Mouse (Mus musculus): ENCODE results near the gene Chat. TPM values are rescaled to one million over a fixed set of nuclear protein-coding genes. Genes with fewer than 3 reads are reported as not detected.

Gene Chat
- polyA plus RNA-seq (2015; fragmentation: Nextera tagmentation; extraction: Ambion mirVana), result 0.15 and 0.34 TPM in 2 replicates

DNA sequence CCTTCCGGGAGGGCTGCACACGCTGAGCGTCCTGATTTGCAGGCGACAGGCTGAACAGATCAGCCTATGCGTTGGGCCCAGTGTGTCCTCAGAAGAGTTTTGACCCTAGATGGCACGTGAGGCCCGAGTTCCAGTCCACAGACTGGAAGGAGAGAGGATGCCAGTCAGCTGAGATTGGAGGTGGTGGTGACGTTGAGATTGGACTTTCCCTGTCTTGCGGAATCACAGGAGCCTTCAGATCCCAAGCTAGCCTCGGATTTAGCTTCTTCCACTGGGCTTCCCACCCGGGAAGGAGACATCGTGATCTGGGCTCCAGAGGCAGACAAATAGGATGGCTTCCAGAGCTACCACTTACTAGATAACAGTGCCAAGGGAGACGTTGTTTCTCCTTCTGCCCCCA lies at the start of gene Chat:
TSS of gene Chat (minus strand) at position 101 of the 400 bp plus-strand sequence.
- Histone ChIP-seq H3K27me3 (peaks cover 68% of the 10 kb centered on the region), H3K9me3 (no peaks in the 10 kb centered on the region), H3K9ac (replicated peaks) (peak within 1 kb of the TSS; percentile 31; the same call in 1 of the 2 replicates), H3K4me1 (peaks cover 32% of the 10 kb centered on the region), H3K4me2 (replicated peaks) (peak within 1 kb of the TSS; percentile 59), H3K27ac (replicated peaks) (no peak within 1 kb of the TSS), H3K4me3 (peak within 1 kb of the TSS; percentile 40), H3K36me3 (no peaks in the 10 kb centered on the region)
- 14% methylated on average over 13 of the region's 13 CpGs for WGBS
- ATAC-seq (replicated peaks), result no peak

DNA sequence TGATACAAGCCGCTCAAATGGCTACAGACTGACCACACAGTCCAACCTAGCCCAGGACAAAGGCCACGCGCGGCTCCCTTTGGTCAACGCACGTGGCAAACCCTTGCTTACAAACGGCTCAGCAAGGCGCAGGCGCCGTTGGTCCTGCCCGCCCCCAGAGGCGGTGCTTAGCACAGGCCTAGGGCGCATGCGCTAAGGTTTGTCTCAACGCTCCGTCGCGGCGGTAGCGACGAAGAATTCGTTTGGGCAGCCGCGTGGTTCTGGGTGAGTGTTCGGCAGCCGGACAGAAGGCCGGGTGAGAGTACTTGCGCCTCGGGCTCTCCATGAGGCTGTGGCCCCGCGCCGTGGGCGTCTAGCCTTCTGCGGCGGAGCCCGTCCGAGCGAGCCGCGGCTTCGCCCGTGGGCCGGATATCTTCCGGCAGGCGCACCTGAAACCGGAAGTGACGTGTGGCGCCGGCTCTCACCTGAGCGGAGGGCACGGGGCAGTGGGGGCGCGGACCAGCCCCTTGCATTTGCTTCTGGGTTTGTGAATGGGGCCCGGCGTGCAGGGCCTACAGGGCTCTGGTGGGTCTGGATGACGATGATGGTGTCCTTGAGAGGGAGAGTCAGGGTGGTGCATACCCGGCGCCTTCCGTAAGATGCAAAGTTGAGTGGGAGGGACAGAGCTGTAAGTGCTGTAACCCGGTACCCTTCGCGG lies 47.7 kb upstream of the Chat start, which contains the start of gene Ercc6:
TSS of gene Ercc6 (plus strand) at position 186 of the 697 bp plus-strand sequence.
- H3K4me2 ChIP-seq (replicated peaks), result peak within 1 kb of the TSS; percentile 73
- peak within 1 kb of the TSS; percentile 82 for H3K9ac ChIP-seq (replicated peaks)
- H3K27ac ChIP-seq (replicated peaks), result peak within 1 kb of the TSS; percentile 89
- H3K27me3 ChIP-seq, result no peaks in the 10 kb centered on the region
- peak within 1 kb of the TSS; percentile 76 for H3K4me3 ChIP-seq
- H3K9me3 ChIP-seq, result no peaks in the 10 kb centered on the region
- H3K4me1 ChIP-seq, result peaks cover 16% of the 10 kb centered on the region
- H3K36me3 ChIP-seq, result peaks cover 15% of the 10 kb centered on the region
- under 1% methylated on average over 62 of the region's 62 CpGs for whole genome bisulfite sequencing
- ATAC-seq (replicated peaks), result peak; percentile 97

DNA sequence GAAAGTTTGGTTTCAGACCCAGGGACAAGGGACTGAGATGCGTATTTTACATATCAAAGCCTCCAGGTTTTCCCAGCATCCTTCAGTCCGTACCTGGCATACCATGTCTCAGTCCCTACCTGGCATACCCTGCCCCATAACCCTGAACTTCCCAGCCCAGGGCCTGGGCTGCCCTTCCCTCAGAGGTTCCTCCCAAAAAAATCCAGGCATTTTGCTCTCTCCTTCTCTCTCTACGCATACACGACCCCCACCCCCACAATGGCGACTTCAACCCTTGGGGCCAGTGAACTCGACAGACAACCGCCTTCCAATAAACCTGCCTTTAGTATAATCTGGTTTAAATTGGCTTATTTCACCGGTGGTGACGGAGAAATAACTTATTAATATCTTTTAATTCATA lies 47.1 kb upstream of the Chat start:
- peaks cover 16% of the 10 kb centered on the region for H3K4me1 ChIP-seq
- peak overlapping the region; percentile 89; the same call in 1 of the 2 replicates for H3K27ac ChIP-seq (replicated peaks)
- H3K4me3 ChIP-seq, result peak overlapping the region; percentile 76
- no peaks in the 10 kb centered on the region for H3K27me3 ChIP-seq
- peak; percentile 39 for ATAC-seq (replicated peaks)
- H3K4me2 ChIP-seq (replicated peaks), result peak overlapping the region; percentile 73
- peaks cover 11% of the 10 kb centered on the region for H3K36me3 ChIP-seq
- H3K9me3 ChIP-seq, result no peaks in the 10 kb centered on the region
- WGBS, result 49% methylated on average over 9 of the region's 9 CpGs
- H3K9ac ChIP-seq (replicated peaks), result peak overlapping the region; percentile 82

DNA sequence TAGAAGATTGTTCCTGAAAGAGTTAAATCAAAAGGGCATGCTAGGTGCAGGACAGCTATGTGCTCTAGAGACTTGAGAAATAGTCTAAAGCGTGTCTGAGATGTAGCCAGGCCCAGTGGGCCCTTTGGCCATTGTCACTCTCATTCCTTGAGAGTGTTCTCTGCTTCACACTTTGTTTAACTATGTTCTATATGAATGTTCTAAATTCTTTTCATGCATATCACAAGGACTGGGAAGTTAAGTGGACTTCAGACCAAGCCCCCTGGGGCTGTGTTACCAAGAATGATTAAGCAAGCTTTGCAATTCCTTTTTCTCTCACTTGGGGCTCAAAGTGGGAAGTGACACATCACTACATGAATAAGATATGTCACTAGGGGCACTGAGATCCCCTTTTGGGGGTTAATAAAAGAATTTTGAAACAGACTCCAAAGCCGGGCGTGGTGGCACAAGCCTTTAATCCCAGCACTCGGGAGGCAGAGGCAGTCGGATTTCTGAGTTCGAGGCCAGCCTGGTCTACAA lies 43.7 kb upstream of the Chat start:
- Histone ChIP-seq H3K27me3 (no peaks in the 10 kb centered on the region), H3K4me1 (peaks cover 11% of the 10 kb centered on the region), H3K4me2 (replicated peaks) (no peak overlapping the region), H3K9ac (replicated peaks) (no peak overlapping the region), H3K36me3 (no peaks in the 10 kb centered on the region), H3K27ac (replicated peaks) (no peak overlapping the region), H3K4me3 (no peak overlapping the region), H3K9me3 (no peaks in the 10 kb centered on the region)
- WGBS, result 89% methylated on average over 6 of the region's 6 CpGs
- ATAC-seq (replicated peaks), result no peak

DNA sequence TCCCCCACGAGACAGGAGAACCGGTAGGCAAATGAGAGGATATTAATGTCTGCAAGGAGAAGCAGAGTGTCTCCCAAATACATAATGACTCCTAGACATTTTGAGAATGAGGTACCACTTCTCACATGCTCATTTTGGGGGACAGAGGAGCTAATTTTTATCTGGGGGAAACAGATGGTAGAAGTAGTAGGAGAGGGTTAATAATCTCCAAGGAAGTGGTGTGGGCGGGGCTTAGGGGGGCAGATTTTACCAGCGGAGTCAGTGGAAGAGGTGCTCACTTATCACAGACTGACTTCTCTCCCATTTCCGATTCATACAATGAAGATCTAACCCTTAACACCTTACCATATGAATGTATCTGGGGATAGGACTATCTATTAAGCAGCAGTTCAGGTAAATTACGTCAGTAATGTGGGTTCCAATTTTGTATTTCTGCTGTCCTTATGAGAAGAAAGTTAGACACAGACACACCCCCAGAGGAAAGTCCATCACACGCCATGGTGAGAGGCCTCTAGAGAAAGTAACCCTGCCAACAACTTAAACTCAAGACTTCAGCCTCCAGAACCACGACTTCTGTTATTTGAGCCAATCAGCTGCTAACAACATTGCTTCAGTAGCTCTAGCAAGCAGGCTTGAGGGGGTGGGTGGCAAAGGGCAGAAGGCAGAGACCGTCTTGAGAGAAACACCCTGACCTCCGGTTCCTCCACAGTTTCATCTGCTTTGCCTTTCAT lies 42.5 kb upstream of the Chat start:
- Histone ChIP-seq H3K4me3 (no peak overlapping the region), H3K9ac (replicated peaks) (no peak overlapping the region), H3K27me3 (no peaks in the 10 kb centered on the region), H3K9me3 (no peaks in the 10 kb centered on the region), H3K4me2 (replicated peaks) (no peak overlapping the region), H3K27ac (replicated peaks) (no peak overlapping the region), H3K36me3 (no peaks in the 10 kb centered on the region), H3K4me1 (peaks cover 4% of the 10 kb centered on the region; the same call in 1 of the 2 replicates)
- no peak for ATAC-seq (replicated peaks)
- WGBS, result 78% methylated on average over 10 of the region's 10 CpGs

DNA sequence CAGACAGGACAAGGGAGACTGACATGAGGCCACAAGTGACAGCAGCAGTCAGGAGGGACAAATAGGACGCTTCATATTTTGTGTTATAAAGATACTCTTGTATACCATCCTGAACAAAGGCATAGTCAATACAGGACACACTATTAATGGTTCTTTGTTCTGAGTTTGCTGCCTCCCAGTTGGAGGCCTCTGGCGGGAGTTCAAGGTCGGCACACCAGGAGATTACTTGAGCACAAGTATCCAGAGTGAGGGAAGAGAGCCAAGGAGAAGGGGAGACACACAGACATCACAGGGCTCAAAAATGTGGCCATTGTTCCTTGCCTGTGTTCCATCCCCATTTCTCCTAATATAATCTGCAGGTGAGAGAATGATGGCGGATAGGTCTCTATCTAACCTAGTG lies 41.4 kb upstream of the Chat start:
- Histone ChIP-seq H3K9ac (replicated peaks) (no peak overlapping the region), H3K4me2 (replicated peaks) (no peak overlapping the region), H3K27me3 (no peaks in the 10 kb centered on the region), H3K36me3 (no peaks in the 10 kb centered on the region), H3K4me3 (no peak overlapping the region), H3K4me1 (no peaks in the 10 kb centered on the region), H3K9me3 (no peaks in the 10 kb centered on the region), H3K27ac (replicated peaks) (no peak overlapping the region)
- 75% methylated on average over 4 of the region's 4 CpGs for WGBS
- no peak for ATAC-seq (replicated peaks)

DNA sequence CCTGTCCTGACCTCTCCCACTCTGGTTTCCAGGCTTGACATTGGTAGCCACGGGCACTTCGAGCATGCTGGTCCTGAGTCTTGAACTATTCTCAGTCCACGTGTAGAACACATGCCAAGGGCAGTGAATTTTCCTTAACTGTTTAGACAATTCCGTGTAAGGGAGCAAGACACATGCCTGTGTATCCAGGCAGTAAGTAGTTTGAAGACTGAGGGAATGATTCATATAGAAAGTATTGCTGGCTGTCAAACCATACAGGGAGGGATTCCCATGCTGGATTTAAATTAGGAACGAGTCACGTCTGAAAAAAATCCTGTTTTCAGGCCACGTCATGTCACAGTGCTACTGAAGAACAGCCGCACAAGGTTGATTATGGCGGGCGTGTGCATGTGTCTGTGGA lies 40.5 kb upstream of the Chat start:
- Histone ChIP-seq H3K36me3 (no peaks in the 10 kb centered on the region), H3K4me3 (no peak overlapping the region), H3K9ac (replicated peaks) (no peak overlapping the region), H3K9me3 (no peaks in the 10 kb centered on the region), H3K4me2 (replicated peaks) (no peak overlapping the region), H3K4me1 (no peaks in the 10 kb centered on the region), H3K27ac (replicated peaks) (no peak overlapping the region), H3K27me3 (no peaks in the 10 kb centered on the region)
- no peak for ATAC-seq (replicated peaks)
- 95% methylated on average over 10 of the region's 10 CpGs for WGBS

DNA sequence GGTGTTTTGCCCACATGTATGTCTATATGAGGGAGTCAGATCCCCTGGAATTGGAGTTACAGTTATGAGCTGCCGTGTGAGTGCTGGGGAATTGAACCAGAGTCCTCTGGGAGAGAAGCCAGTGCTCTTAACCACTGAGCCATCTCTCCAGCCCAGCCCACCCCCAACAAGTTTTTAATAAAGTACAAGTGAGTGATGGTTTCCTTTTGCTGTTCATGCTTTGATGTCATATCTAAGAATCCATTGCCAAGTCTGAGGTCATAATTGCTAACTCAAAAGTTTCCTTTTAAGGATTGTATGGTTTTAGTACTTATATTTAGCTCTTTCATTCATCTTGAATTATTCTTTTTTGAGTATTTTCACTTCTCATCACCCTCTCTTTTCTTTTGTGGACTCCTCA lies 38.1 kb upstream of the Chat start:
- no peak for ATAC-seq (replicated peaks)
- 86% methylated on average over 1 of the region's 1 CpGs for WGBS
- Histone ChIP-seq H3K4me1 (no peaks in the 10 kb centered on the region), H3K36me3 (no peaks in the 10 kb centered on the region), H3K9ac (replicated peaks) (no peak overlapping the region), H3K9me3 (no peaks in the 10 kb centered on the region), H3K4me3 (no peak overlapping the region), H3K27ac (replicated peaks) (no peak overlapping the region), H3K27me3 (no peaks in the 10 kb centered on the region), H3K4me2 (replicated peaks) (no peak overlapping the region)

DNA sequence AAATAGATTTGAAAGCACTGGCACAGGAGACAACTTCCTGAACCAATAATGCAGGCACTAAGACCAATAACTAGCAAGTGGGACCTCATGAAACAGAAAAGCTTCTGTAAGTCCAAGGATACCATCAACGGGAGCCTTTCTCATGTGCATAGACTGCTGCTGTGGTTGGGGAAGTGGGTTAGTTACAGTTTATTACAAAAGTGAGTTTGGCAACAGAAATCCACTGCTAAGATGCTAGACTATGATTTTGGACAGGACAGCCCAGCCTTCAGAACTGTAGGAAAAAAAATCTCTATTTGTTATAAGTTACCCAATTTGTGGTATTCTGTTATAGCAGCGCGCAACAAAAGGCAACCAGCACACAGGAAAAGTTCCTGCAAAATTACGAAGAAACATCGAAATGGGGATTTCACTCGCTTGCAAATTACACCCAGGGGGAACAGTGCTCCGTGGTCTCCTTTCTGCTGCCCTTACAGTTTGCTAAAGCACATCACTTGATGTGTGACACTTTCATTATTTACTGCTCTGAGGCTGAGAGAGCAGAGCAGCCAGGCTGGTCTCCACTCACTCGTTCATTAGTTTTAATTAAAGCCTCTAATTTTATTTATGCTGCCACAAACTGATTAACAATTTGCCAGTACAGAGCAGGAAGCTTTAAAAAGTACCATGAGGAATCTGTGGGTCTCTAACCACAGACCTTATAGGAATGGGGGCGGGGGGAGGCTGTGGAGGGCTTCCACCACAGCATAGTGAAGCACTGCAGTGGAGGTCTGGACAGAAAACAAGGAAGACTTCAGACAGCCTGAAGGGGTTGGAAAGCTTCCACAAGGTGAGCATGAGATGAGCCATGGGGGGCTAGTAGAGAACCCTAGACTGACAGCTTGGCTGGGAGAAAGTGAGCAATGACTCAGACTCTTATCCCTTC lies 37.2 kb upstream of the Chat start:
- peak; percentile 64; the same call in 1 of the 2 replicates for ATAC-seq (replicated peaks)

DNA sequence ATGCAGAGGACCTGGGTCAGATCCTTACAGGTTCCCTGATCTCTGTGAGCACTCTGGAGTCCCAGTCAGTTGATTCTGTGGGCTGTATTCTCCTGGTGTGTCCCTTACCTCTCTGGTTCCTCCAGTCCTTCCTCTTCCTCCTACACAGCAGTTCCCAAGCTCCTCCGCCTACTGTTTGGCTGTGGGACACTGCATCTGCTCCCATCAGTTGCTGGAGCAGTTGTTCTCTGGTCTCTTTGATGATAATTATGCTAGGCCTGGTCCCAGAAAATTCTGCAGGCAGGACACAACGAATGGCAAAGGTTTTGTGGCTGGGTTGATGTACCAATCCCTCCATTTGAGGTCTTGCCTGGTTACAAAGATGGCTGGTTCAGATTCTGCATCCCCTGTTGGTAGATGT lies 35.5 kb upstream of the Chat start:
- Histone ChIP-seq H3K27me3 (no peaks in the 10 kb centered on the region), H3K36me3 (no peaks in the 10 kb centered on the region), H3K4me1 (no peaks in the 10 kb centered on the region), H3K9me3 (no peaks in the 10 kb centered on the region), H3K4me2 (replicated peaks) (no peak overlapping the region), H3K4me3 (no peak overlapping the region), H3K9ac (replicated peaks) (no peak overlapping the region), H3K27ac (replicated peaks) (no peak overlapping the region)
- no peak for ATAC-seq (replicated peaks)
- WGBS, result 73% methylated on average over 2 of the region's 2 CpGs

More for the DNA sequence above, 37.2 kb upstream of the Chat start:
- WGBS, result 40% methylated on average over 9 of the region's 9 CpGs
- Histone ChIP-seq H3K27me3 (no peaks in the 10 kb centered on the region), H3K9me3 (no peaks in the 10 kb centered on the region), H3K9ac (replicated peaks) (no peak overlapping the region), H3K4me3 (no peak overlapping the region), H3K27ac (replicated peaks) (no peak overlapping the region), H3K4me1 (no peaks in the 10 kb centered on the region), H3K4me2 (replicated peaks) (no peak overlapping the region), H3K36me3 (no peaks in the 10 kb centered on the region)

DNA sequence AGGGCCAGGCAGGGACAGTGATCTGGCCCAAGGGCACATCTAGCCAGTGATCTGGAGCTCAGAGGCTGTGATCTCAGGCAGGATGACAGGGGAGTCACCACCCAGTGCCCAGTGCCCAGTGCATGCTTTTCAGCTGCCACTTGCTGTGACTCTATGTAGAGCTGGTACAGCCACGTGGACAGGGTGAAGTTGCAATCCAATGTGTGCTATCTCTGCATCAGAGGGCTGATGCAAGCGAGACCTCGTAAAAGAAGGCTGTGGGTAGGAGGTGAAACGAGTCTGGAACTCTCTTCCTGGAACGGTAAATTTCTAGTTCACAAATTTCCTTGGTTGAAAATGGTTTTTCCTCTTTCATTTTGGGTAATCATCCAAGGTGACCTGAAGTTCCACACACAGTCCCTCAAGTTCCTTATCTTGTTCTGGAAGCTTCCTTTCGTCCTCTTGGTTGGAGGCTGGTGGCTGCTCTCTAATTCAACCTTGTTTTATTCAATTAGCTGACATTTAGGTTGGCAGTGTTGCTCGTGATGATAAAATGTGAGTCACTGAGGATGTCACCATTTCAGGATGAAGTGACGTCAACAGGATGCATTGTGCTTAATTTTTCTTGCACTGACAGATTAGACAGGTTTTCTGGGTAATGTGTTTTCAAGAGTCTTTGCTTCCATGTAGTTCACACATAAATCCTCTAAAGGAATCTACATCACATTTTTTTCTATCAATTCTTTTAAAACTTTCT lies 30.5 kb upstream of the Chat start:
- no peak for ATAC-seq (replicated peaks)
- 77% methylated on average over 8 of the region's 8 CpGs for WGBS
- no peak overlapping the region for H3K9ac ChIP-seq (replicated peaks)
- no peak overlapping the region for H3K4me3 ChIP-seq
- H3K27me3 ChIP-seq, result no peaks in the 10 kb centered on the region
- H3K36me3 ChIP-seq, result no peaks in the 10 kb centered on the region
- no peaks in the 10 kb centered on the region for H3K4me1 ChIP-seq
- no peak overlapping the region for H3K27ac ChIP-seq (replicated peaks)
- H3K9me3 ChIP-seq, result no peaks in the 10 kb centered on the region
- no peak overlapping the region for H3K4me2 ChIP-seq (replicated peaks)

Data from forebrain, embryonic 15.5 days (tissue).